Mouse (Mus musculus) forebrain, postnatal 0 days (tissue): Measurements from ENCODE around the gene Armc12. TPM values are rescaled to one million over a fixed set of nuclear protein-coding genes. Genes with fewer than 3 reads are reported as not detected.

Experiments used
- ATAC-seq: fragments of 200-750 bp; cut with Nextera tagmentation; 2 replicates; pipeline ENCODE4 v1.8.0; 2017; ENCODE audit warnings: mild to moderate bottlenecking, moderate library complexity
- DNase-seq: peaks from one replicate; pipeline ENCODE4 v3.0.0-alpha.2; 2015
- H3K27ac ChIP-seq: fragments of 300-500 bp; sonication (generic); 2 replicates; pipeline ENCODE4 v1.5.1; 2014; ENCODE audit warnings: low read depth, mild to moderate bottlenecking, antibody characterized with exemption, low read length, moderate library complexity, mixed read lengths
- H3K27me3 ChIP-seq: fragments of 300-500 bp; sonication (generic); 2 replicates; pipeline ENCODE4 v1.6.1; 2014; ENCODE audit warnings: mild to moderate bottlenecking, low read length, mixed read lengths; ENCODE audit not compliant: insufficient read depth
- H3K36me3 ChIP-seq: fragments of 300-500 bp; sonication (generic); 2 replicates; pipeline ENCODE4 v1.6.1; 2014; ENCODE audit warnings: mild to moderate bottlenecking, moderate library complexity; ENCODE audit not compliant: insufficient read depth
- H3K4me1 ChIP-seq: fragments of 300-500 bp; sonication (generic); 2 replicates; pipeline ENCODE4 v1.6.1; 2014; ENCODE audit warnings: antibody characterized with exemption; ENCODE audit not compliant: insufficient read depth
- H3K4me2 ChIP-seq: fragments of 300-500 bp; sonication (generic); 2 replicates; pipeline ENCODE4 v1.6.1; 2014; ENCODE audit warnings: low read depth, mild to moderate bottlenecking, moderate library complexity
- H3K4me3 ChIP-seq: fragments of 300-500 bp; sonication (generic); 2 replicates; pipeline ENCODE4 v1.5.1; 2014; ENCODE audit warnings: low read depth, low read length, mixed read lengths
- H3K9ac ChIP-seq: fragments of 300-500 bp; sonication (generic); 2 replicates; pipeline ENCODE4 v1.6.1; 2014; ENCODE audit warnings: mild to moderate bottlenecking
- H3K9me3 ChIP-seq: fragments of 300-500 bp; sonication (generic); 2 replicates; pipeline ENCODE4 v1.6.1; 2016; ENCODE audit warnings: low read length
- CTCF ChIP-seq: sonication (generic); IDR thresholded peaks from 2 replicates; pipeline ENCODE4 v1.5.1; 2016; ENCODE audit warnings: antibody characterized with exemption, control low read depth, low read depth
- WGBS: fragments of 180-500 bp; shearing (Covaris S2); extraction: QIAGEN DNeasy Blood & Tissue Kit; methylation state at CpG from one replicate; pipeline ENCODE4 v1.1.7; 2014; 5-methylcytosine and 5-hydroxymethylcytosine counted together
- microRNA-seq, 2 experiments: library from miRNA; unstranded; fragments of <30 nt; microRNA quantifications; one replicate each; pipeline ENCODE4; 2016
- polyA plus RNA-seq: library from polyadenylated mRNA; unstranded; fragments of >200 nt; fragmentation: Nextera tagmentation; extraction: Ambion mirVana; gene quantifications from 2 replicates; pipeline ENCODE4 v1.2.1, GENCODE M21; 2015
- total RNA-seq: library from RNA; depleted of rRNA; stranded (reverse); fragments of >200 nt; gene quantifications from 2 replicates; pipeline ENCODE4 v1.2.3, GENCODE M21; 2014; rRNA removed

Gene Armc12
- total and polyA plus RNA-seq, 2 experiments from 2014 or later, result not detected

GRCm38 (mm10) chr17:28586509-28586908 lies 55.9 kb downstream of the Armc12 start:
- H3K27ac ChIP-seq, result no peak overlapping the region
- no peaks in the 10 kb centered on the region for H3K27me3 ChIP-seq
- H3K9me3 ChIP-seq, result no peaks in the 10 kb centered on the region
- H3K9ac ChIP-seq, result no peak overlapping the region
- no peak overlapping the region for H3K4me2 ChIP-seq
- H3K4me3 ChIP-seq, result no peak overlapping the region
- TF ChIP-seq CTCF, result no peak
- H3K4me1 ChIP-seq, result no peaks in the 10 kb centered on the region
- no peak for DNase-seq
- ATAC-seq, result no peak
- H3K36me3 ChIP-seq, result peaks cover 38% of the 10 kb centered on the region
- 90% methylated on average over 3 of the region's 3 CpGs for WGBS

- H3K4me1 ChIP-seq, result no peaks in the 10 kb centered on the region
- H3K27ac ChIP-seq, result no peak overlapping the region
- H3K9me3 ChIP-seq, result no peaks in the 10 kb centered on the region
- 63% methylated on average over 2 of the region's 2 CpGs for WGBS
- H3K27me3 ChIP-seq, result no peaks in the 10 kb centered on the region
- no peak overlapping the region for H3K9ac ChIP-seq
- no peak overlapping the region for H3K4me3 ChIP-seq
- H3K36me3 ChIP-seq, result peaks cover 58% of the 10 kb centered on the region
- ATAC-seq (no peak), DNase-seq (no peak)
- no peak overlapping the region for H3K4me2 ChIP-seq
- no peak for TF ChIP-seq CTCF
Measured at GRCm38 (mm10) chr17:28588591-28588990, 58.0 kb downstream of the Armc12 start.

Small RNAs within 50 kb of the gene (microRNA-seq; reads per million reads assigned to microRNA genes)
- gene Gm25195, result 0 reads per million in 2 experiments
- 0 reads per million in 2 experiments for gene Mir6969

Other genes with a start within 250 kb of the Armc12 start
- gene Fance, start 217.3 kb upstream of the Armc12 start, total RNA-seq, result 32.5 and 35.2 TPM in 2 replicates
- gene Fance, start 217.3 kb upstream of the Armc12 start, polyA plus RNA-seq, result 31.2 and 31.4 TPM in 2 replicates
- gene Rpl10a, start 202.3 kb upstream of the Armc12 start, total RNA-seq, result 1,161 and 1,582 TPM in 2 replicates
- gene Rpl10a, start 202.3 kb upstream of the Armc12 start, polyA plus RNA-seq, result 366 and 462 TPM in 2 replicates
- 4.5 and 4.8 TPM in 2 replicates for gene Tead3, start 180.0 kb upstream of the Armc12 start, total RNA-seq
- gene Tead3, start 180.0 kb upstream of the Armc12 start, polyA plus RNA-seq, result 1.1 and 1.4 TPM in 2 replicates
- 1.2 and 1.8 TPM in 2 replicates for gene Tulp1, start 165.6 kb upstream of the Armc12 start, total RNA-seq
- 0.86 and 1.5 TPM in 2 replicates for gene Tulp1, start 165.6 kb upstream of the Armc12 start, polyA plus RNA-seq
- 26.6 and 37.3 TPM in 2 replicates for gene Fkbp5, start 13.3 kb upstream of the Armc12 start, total RNA-seq
- gene Fkbp5, start 13.3 kb upstream of the Armc12 start, polyA plus RNA-seq, result 18.3 and 21.1 TPM in 2 replicates
- not detected in 2 replicates for gene Clpsl2, start 18.6 kb downstream of the Armc12 start, total RNA-seq
- gene Clpsl2, start 18.6 kb downstream of the Armc12 start, polyA plus RNA-seq, result not detected in 2 replicates
- not detected in 2 replicates for gene Clps, start 30.0 kb downstream of the Armc12 start, total RNA-seq
- not detected in 2 replicates for gene Clps, start 30.0 kb downstream of the Armc12 start, polyA plus RNA-seq
- 10.6 and 11.9 TPM in 2 replicates for gene Lhfpl5, start 44.8 kb downstream of the Armc12 start, total RNA-seq
- gene Lhfpl5, start 44.8 kb downstream of the Armc12 start, polyA plus RNA-seq, result 11.4 and 13.2 TPM in 2 replicates
- 55.4 and 69.6 TPM in 2 replicates for gene Srpk1, start 91.9 kb downstream of the Armc12 start, total RNA-seq
- gene Srpk1, start 91.9 kb downstream of the Armc12 start, polyA plus RNA-seq, result 66.6 and 75.1 TPM in 2 replicates
- 2.0 and 3.3 TPM in 2 replicates for gene Slc26a8, start 159.4 kb downstream of the Armc12 start, total RNA-seq
- gene Slc26a8, start 159.4 kb downstream of the Armc12 start, polyA plus RNA-seq, result 1.3 and 1.8 TPM in 2 replicates
- 28.7 and 33.5 TPM in 2 replicates for gene Mapk14, start 160.5 kb downstream of the Armc12 start, total RNA-seq
- gene Mapk14, start 160.5 kb downstream of the Armc12 start, polyA plus RNA-seq, result 16.6 and 20.4 TPM in 2 replicates
- gene AC170998.1, start 195.3 kb downstream of the Armc12 start, total RNA-seq, result 1.2 and 5.6 TPM in 2 replicates
- gene AC170998.1, start 195.3 kb downstream of the Armc12 start, polyA plus RNA-seq, result 1.7 TPM in 1 of 2 replicates, not detected in the other
- gene Mapk13, start 238.5 kb downstream of the Armc12 start, total RNA-seq, result 0.14 and 0.38 TPM in 2 replicates
- 0.53 and 1.0 TPM in 2 replicates for gene Mapk13, start 238.5 kb downstream of the Armc12 start, polyA plus RNA-seq